Comparison of ENCODE assay signal across 9 mouse cellular contexts in the genomic region with DNA sequence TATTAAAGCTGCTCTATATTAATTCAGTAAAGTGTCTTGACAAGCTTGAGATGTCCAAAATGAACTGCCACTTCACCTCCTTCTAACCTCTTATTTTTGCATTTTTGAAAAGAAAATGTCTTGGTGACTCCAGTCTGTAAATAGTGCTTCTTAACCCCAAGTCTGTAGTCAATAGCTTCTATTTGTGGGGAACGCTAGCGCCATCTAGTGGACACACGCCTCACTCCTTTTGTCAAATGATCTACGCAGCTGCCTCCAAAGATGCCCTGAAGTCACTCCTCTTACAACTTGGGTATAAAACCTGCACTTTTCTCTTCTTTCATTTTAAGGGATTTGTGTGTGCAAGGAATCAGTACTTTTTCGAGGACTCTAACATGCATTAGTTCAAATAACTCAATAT.
DNase-seq lines count a peak whose midpoint lies in the region; TF ChIP-seq lines count a peak whose summit lies in the region.
"Had no signal": no experiment of that assay in that cellular context is flagged by ENCODE, and none has a peak within 500 bp of the region (broad histone marks: within the 10 kb centered on the region; RNA-seq: fewer than 3 reads in every experiment).

No protein-coding gene starts in this region.

- H3K4me3 ChIP-seq in layer of hippocampus, adult 2 months, result no peak overlapping the region
- H3K4me3 ChIP-seq: limb, embryonic 15.5 days had no signal

- TF ChIP-seq CTCF in layer of hippocampus, adult 2 months (conservative IDR thresholded peaks at IDR 0.05), result peak; percentile 96

- DNase-seq in gastrocnemius, adult 18-20 months (ENCODE audit: low spot score), result peak; percentile 3
- DNase-seq in gastrocnemius, adult 8-10 months (ENCODE audit: low spot score in 2 of 2), result no peak
- DNase-seq in WW6 (ENCODE audit: low read depth, low spot score), result peak; percentile 40
- peak; percentile 82 to 84 for DNase-seq in cerebellum, postnatal 10 days
- peak; percentile 51 to 58 for DNase-seq in frontal cortex, postnatal 36 days (ENCODE audit: low spot score in 2 of 2)
- peak; percentile 59 to 71 for DNase-seq in layer of hippocampus, adult 2 months (ENCODE audit: low spot score in 2 of 2)
- peak; percentile 29 for DNase-seq in lung, postnatal 25 days (ENCODE audit: low spot score)
- peak; percentile 50 to 80 for DNase-seq in right cerebral cortex, postnatal 10 days (ENCODE audit: low spot score in 2 of 2)

- H3K27ac ChIP-seq in layer of hippocampus, adult 2 months, result no peak overlapping the region
- H3K27ac ChIP-seq: limb, embryonic 15.5 days had no signal

Comparison
In these comparisons a context has a peak if more than half of its experiments do, and no peak if none do; other contexts are left out.
1. DNase-seq: peak in gastrocnemius, adult 18-20 months (single experiment), WW6 (single experiment), cerebellum, postnatal 10 days (2 of 2), frontal cortex, postnatal 36 days (2 of 2), layer of hippocampus, adult 2 months (2 of 2), lung, postnatal 25 days (single experiment) and right cerebral cortex, postnatal 10 days (2 of 2); none in gastrocnemius, adult 8-10 months (0 of 2).